Mouse (Mus musculus): ENCODE measurements around the gene Raet1e. TPM values are rescaled to one million over a fixed set of nuclear protein-coding genes. Genes with fewer than 3 reads are reported as not detected.
"Not testable (repeated sequence)": the region's sequence is repeated elsewhere in the genome, so short reads cannot be mapped to it uniquely, and the experiment has no call there.

The Raet1e gene
- total RNA-seq (2021) = under 1 TPM in 1 of 2 experiments, not detected in 1; 0.28 TPM

- DNase-seq (ENCODE audit: extremely low spot score in 1 of 2, low spot score in 2 of 2) = peak in 1 of 2 experiments; percentile 54
- intact Hi-C loops (cut with DNase I) = loop anchor here (10.0 kb wide), 1 partner anchor 1186 kb away; no protein-coding TSS in a partner anchor
Observed at GRCm38 (mm10) chr10:22158310-22158999, at the start of gene Raet1e, which contains the start of gene H60b. Gene Raet1e (plus strand): TSS chr10:22158569. Gene H60b (plus strand): TSS chr10:22158586.

- intact Hi-C loops (cut with DNase I) = loop anchor here (10.0 kb wide), 2 partner anchors 106 to 756 kb away; no protein-coding TSS in a partner anchor
Observed at GRCm38 (mm10) chr10:22140665-22141280, 17.6 kb upstream of the Raet1e start.

GRCm38 (mm10) chr10:22142194-22142593 lies 16.2 kb upstream of the Raet1e start:
- peak; percentile 43 to 50 for DNase-seq (ENCODE audit: extremely low spot score in 1 of 2, low spot score in 2 of 2)
- intact Hi-C loops (cut with DNase I) = loop anchor here (10.0 kb wide), 2 partner anchors 107 to 757 kb away; no protein-coding TSS in a partner anchor

More at GRCm38 (mm10) chr10:22140665-22141280, 17.6 kb upstream of the Raet1e start:
- DNase-seq (ENCODE audit: extremely low spot score in 1 of 2, low spot score in 2 of 2) = peak; percentile 36 to 74

GRCm38 (mm10) chr10:22142926-22143325 lies 15.4 kb upstream of the Raet1e start:
- intact Hi-C loops (cut with DNase I) = loop anchor here (10.0 kb wide), 2 partner anchors 108 to 758 kb away; no protein-coding TSS in a partner anchor
- DNase-seq (ENCODE audit: extremely low spot score in 1 of 2, low spot score in 2 of 2) = no peak

GRCm38 (mm10) chr10:22148441-22149072 lies 9.8 kb upstream of the Raet1e start:
- intact Hi-C loops (cut with DNase I) = loop anchor here (10.0 kb wide), 2 partner anchors 114 to 764 kb away; no protein-coding TSS in a partner anchor

GRCm38 (mm10) chr10:22149073-22149690 lies 9.2 kb upstream of the Raet1e start, which contains the start of gene E030030I06Rik:
Gene E030030I06Rik (minus strand): TSS chr10:22149270.
- DNase-seq (ENCODE audit: extremely low spot score in 1 of 2, low spot score in 2 of 2) = no peak
- intact Hi-C loops (cut with DNase I) = loop anchor here (10.0 kb wide), 2 partner anchors 114 to 764 kb away; no protein-coding TSS in a partner anchor

More at GRCm38 (mm10) chr10:22148441-22149072, 9.8 kb upstream of the Raet1e start:
- DNase-seq (ENCODE audit: extremely low spot score in 1 of 2, low spot score in 2 of 2) = peak in 1 of 2 experiments; percentile 73

- intact Hi-C loops (cut with DNase I) = loop anchor here (5.0 to 10.0 kb wide), 4 partner anchors 115 to 1195 kb away; no protein-coding TSS in a partner anchor
- DNase-seq (ENCODE audit: extremely low spot score in 1 of 2, low spot score in 2 of 2) = no peak
Observed at GRCm38 (mm10) chr10:22149691-22150465, 8.5 kb upstream of the Raet1e start.

- DNase-seq (ENCODE audit: extremely low spot score in 1 of 2, low spot score in 2 of 2) = no peak
- intact Hi-C loops (cut with DNase I) = loop anchor here (5.0 to 10.0 kb wide), 2 partner anchors 667 to 1194 kb away; no protein-coding TSS in a partner anchor
Observed at GRCm38 (mm10) chr10:22150593-22150992, 7.8 kb upstream of the Raet1e start.

- not testable (repeated sequence) for DNase-seq (ENCODE audit: extremely low spot score in 1 of 2, low spot score in 2 of 2)
- intact Hi-C loops (cut with DNase I) = loop anchor here (5.0 to 10.0 kb wide), 2 partner anchors 666 to 1194 kb away; no protein-coding TSS in a partner anchor
Observed at GRCm38 (mm10) chr10:22151056-22151862, 7.1 kb upstream of the Raet1e start.

- intact Hi-C loops (cut with DNase I) = loop anchor here (5.0 to 10.0 kb wide), 2 partner anchors 665 to 1193 kb away; no protein-coding TSS in a partner anchor
Observed at GRCm38 (mm10) chr10:22151863-22152640, 6.3 kb upstream of the Raet1e start.

GRCm38 (mm10) chr10:22153147-22153690 lies 5.2 kb upstream of the Raet1e start:
- DNase-seq (ENCODE audit: extremely low spot score in 1 of 2, low spot score in 2 of 2) = not testable (repeated sequence)
- intact Hi-C loops (cut with DNase I) = loop anchor here (5.0 to 10.0 kb wide), 2 partner anchors 664 to 1192 kb away; no protein-coding TSS in a partner anchor

More at GRCm38 (mm10) chr10:22151863-22152640, 6.3 kb upstream of the Raet1e start:
- not testable (repeated sequence) for DNase-seq (ENCODE audit: extremely low spot score in 1 of 2, low spot score in 2 of 2)

GRCm38 (mm10) chr10:22154127-22154526 lies 4.2 kb upstream of the Raet1e start:
- not testable (repeated sequence) for DNase-seq (ENCODE audit: extremely low spot score in 1 of 2, low spot score in 2 of 2)
- intact Hi-C loops (cut with DNase I) = loop anchor here (5.0 to 10.0 kb wide), 2 partner anchors 663 to 1191 kb away; no protein-coding TSS in a partner anchor

- intact Hi-C loops (cut with DNase I) = loop anchor here (5.0 to 10.0 kb wide), 2 partner anchors 662 to 1190 kb away; no protein-coding TSS in a partner anchor
- no peak for DNase-seq (ENCODE audit: extremely low spot score in 1 of 2, low spot score in 2 of 2)
Observed at GRCm38 (mm10) chr10:22154871-22155799, 3.2 kb upstream of the Raet1e start.

GRCm38 (mm10) chr10:22159131-22159561 lies 777 bp downstream of the Raet1e start:
- intact Hi-C loops (cut with DNase I) = loop anchor here (10.0 kb wide), 1 partner anchor 1186 kb away; no protein-coding TSS in a partner anchor
- DNase-seq (ENCODE audit: extremely low spot score in 1 of 2, low spot score in 2 of 2) = no peak
